Mouse (Mus musculus): ENCODE measurements around the gene Nxnl1.

Gene Nxnl1

GRCm38 (mm10) chr8:71552770-71553169, 13.6 kb downstream of the Nxnl1 start:
- no peak for DNase-seq

- DNase-seq: no peak
Measured at GRCm38 (mm10) chr8:71550754-71551153, 15.6 kb downstream of the Nxnl1 start.

DNA sequence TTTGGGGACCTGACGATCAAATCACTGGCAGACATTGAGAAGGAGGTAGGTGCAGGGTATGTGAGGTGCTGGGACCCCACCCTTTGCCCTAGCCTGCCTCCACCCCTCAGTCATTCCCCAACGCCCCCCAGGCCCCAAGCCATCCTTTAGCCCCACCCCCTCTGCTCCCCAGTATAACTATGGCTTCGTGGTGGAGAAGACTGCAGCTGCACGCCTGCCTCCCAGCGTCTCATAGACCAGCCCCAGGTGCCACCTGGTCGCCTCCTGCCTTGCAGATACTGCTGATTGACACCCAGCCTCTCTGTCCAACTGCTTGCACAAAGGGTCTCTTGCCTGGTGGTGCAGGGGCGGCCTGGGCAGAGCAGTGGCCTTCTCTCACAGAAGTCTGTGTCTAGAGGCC, 18.8 kb downstream of the Nxnl1 start:
- DNase-seq: no peak

DNA sequence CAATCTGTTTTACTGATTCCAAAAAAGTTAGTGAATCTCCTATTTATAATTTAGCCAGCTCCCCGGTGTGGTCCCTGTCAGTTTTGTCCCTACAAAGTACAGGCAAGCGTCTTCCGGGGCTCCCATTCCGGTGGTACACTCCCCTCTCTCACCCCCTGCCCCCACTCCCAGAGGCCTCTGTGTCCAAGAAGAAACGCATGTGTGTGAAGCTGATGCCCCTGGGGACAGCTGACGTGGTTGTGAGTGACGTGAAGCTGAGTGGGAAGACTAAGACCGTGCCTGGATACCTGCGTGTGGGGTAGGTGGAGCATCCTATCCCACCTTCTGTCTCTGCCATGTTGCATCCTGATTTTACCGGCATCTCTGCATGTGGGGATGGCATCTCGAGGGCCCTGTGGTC, 21.3 kb downstream of the Nxnl1 start:
- no peak for DNase-seq

- DNase-seq: no peak
Measured at GRCm38 (mm10) chr8:71543755-71544154, 22.6 kb downstream of the Nxnl1 start.

DNA sequence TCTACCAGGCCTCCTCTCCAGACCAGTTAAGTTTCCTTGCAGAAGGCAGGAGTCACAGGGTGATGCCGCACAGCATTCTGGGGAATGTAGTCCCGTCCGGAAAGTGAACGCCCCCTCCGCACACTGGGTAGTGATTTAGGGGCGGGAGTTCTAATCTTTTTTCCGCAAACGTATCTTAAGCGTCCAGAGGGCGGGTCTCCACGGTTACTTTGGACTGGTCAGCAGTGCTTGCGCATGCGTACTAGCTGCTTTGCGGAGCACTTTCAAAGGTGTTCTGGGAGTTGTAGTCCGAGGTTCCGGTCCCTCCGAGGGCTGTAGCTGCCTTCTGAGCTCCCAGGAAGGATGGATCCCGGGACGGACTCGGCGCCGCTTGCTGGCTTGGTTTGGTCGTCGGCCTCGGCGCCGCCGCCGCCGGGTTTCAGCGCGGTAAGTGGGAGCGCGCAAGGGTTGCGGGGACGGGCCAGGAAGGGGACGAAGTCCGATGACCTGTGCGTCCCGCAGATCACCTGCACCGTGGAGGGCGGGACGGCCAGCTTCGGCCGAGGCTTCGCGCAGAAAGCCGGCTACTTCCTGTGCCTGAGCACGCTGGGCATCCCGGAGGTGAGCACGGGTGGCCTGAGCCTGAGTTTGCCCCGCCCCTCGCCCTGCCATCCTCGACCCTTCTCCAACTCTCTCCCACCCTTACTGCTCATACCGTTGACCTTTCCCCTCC, 23.6 kb downstream of the Nxnl1 start, which contains the start of gene Mvb12a:
TSS of gene Mvb12a (plus strand) at position 291 of the 712 bp plus-strand sequence.
- DNase-seq: peak; percentile 93 to 97

GRCm38 (mm10) chr8:71537028-71537867, 29.2 kb downstream of the Nxnl1 start, which contains the start of gene Bst2:
Gene Bst2 (minus strand): TSS chr8:71537456.
- peak in 1 of 2 experiments; percentile 26 for DNase-seq

- DNase-seq: no peak
Measured at GRCm38 (mm10) chr8:71535663-71536062, 30.7 kb downstream of the Nxnl1 start.

DNA sequence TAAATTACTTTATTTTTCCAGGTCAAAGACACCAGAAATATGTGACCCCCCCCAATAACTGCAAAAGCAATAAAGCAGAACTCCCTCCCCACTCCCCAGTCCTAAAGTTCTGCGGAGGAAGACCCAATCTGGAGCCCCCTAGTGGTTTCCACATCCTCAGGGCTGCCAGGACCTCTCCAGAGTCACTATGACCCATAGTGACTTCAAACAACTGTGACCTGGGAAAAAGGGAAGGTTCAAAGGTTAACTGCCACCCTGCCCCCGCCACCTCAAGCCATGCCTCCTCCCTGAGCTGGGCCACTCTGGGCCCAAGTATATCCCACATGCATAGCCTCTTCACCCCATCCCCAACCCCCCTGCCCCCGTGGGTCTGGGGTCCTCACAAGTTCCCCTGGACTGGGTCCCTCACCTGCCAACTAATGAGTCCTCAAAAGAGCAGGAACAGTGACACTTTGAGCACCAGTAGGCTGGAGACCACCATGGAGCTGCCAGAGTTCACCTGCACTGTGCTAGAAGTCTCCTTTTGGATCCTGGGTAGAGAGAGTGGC, 32.1 kb downstream of the Nxnl1 start:
- DNase-seq: no peak

GRCm38 (mm10) chr8:71530735-71531467, 35.5 kb downstream of the Nxnl1 start:
- peak; percentile 65 to 80 for DNase-seq

GRCm38 (mm10) chr8:71528362-71529073, 37.9 kb downstream of the Nxnl1 start:
- no peak for DNase-seq

- no peak for DNase-seq
Measured at GRCm38 (mm10) chr8:71527162-71527870, 39.1 kb downstream of the Nxnl1 start.

GRCm38 (mm10) chr8:71526272-71526671, 40.1 kb downstream of the Nxnl1 start:
- no peak for DNase-seq

DNA sequence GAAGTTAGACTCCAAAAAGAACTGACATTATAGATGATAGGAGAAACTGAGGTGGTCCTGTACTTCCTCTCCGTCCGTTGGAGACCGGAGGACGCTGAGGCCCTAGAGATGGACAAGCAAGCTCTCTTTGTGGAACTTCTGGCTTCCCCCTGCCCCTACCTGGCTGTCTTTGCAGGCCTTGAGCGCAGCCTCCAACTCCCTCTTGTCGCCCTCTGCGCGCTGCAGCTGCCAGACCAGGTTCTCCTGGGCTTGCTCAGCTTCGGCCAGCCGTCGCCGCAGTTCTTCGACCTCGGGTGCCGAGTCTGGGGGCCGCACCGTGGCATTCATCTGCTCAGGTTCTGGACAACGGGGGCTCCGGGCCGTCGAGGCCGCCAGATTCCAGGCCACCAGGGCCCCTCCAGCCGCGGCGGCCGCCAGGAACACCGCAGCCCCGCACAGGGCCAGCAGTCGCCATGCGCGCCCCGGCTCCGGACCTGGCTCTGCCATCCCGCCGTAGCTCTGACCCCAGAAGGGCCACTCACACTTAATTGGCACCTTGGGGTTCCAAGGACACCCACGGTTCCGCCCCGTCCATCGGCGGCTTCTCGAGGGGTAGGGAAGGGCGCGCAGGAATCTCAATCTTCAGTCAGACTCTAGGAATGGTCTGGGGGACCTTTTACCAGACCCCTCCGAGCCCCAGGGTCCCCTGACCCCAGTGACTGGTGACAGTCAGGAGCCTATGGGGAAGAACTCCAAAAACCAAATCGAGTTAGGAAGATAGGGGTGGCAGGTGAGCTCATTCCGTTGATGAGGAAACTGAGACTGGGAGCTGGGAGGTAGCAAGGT, 41.0 kb downstream of the Nxnl1 start, which contains the start of gene Ccdc194:
TSS of gene Ccdc194 (minus strand) at position 486 of the 825 bp plus-strand sequence.
- DNase-seq: no peak

GRCm38 (mm10) chr8:71521634-71522033, 44.8 kb downstream of the Nxnl1 start:
- peak; percentile 92 to 96 for DNase-seq

- DNase-seq: peak; percentile 50 to 74
Measured at GRCm38 (mm10) chr8:71519037-71519825, 47.2 kb downstream of the Nxnl1 start.

DNA sequence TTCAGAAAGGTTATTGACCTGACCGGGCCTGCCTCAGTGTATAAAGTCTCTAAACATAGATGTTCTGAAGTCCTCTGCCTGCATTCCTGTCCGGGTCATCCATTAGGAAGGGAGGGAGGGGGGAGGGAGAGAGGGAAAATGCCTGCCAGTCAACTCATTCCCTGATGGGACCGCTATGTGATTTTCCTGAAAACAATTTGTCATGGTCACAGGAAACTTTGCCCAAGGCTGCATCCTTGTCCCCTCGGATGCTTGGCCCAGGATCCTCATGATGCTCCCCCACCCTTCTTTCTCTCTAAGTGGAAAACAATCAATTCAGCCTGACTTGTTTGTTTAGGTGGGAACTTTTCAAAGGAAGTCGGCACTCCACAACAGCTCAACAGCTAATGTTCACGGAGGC, 49.6 kb downstream of the Nxnl1 start:
- DNase-seq: no peak

DNA sequence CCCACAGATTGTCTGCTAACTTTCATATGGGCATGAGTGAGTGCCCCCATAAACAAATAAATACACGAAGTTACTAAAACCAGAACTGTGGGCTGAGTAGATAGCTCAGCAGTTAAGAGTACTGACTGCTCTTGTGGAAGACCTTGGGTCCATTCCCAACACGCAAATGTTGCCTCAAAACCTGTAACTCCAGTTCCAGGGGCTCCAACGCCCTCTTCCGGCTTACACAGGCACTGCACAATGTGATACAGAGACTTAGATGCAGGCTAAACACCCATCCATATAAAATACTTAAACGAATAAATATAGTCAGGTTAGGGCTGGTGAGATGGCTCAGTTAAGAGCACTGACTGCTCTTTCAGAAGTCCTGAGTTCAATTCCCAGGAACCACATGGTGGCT, 51.4 kb downstream of the Nxnl1 start:
- DNase-seq: no peak

DNA sequence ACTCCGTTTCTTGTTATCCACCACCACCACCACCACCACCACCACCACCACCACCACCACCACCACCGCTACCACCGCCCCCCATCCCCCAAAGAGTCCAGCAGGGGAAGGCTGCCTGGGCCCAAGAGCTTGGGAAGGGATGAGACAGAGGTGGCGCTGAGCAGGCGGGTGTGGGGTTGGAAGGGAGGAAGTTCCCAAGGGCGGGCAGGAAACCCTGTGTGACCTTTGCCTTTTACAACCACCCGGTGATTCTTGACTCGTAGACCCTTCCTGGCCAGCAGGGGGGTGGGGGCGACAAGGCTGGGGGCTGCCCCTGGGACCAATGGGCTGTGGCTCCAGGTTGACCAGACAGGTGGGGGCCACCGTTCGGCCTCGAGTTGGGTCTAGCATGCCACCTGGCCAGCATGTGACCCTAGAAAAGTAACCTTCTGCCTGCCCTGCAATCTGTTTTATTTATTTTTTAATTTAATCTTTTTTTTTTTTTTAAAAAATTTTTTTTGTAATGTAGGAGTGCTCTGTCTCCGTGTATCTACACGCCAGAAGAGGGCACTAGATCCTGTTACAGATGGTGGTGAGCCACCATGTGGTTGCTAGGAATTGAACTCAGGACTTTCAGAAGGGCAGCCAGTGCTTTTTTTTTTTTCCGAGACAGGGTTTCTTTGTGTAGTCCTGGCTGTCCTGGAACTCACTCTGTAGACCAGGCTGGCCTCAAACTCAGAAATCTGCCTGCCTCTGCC, 53.2 kb downstream of the Nxnl1 start:
- no peak for DNase-seq
